In the genomic region with DNA sequence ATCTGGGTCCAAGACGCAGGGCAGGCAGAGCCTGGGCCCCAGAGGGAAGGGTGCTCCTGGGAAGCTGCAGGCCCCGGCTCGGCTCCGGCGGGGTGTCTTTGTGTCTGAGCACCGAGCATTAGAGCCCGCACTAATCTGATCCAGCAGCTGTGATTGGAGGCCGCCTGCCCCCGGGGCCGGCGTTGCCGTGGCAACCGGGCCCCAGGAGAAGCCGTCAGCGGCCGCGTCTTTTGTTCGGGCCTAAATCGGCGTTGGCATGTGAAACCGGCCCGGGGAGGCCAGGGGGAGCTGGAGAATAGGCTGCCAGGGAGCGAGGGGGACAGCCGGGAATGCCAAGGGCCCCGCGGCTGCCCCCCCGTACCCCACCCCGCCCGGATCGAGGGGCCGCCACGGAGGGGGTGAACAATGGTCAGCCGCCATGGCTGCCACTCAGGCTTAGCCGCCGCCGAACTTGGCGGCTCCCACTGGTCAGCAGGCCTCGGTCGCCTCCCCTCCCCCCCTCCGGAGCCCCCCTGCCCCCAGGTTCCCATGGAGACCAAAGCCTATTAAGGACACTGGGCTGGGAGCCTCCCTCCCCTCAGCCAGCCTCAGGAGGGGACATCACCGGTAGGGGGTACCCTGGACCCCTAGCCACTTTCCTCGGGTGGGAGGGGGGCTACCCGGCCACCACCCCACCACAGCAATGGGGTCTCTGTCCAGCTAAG, we compare ENCODE assay signal across 10 mouse cellular contexts. TPM values are rescaled to one million over a fixed set of nuclear protein-coding genes. Genes with fewer than 3 reads are reported as not detected.
DNase-seq lines count a peak whose midpoint lies in the region; ATAC-seq and TF ChIP-seq lines count a peak whose summit lies in the region.
"Had no signal": no experiment of that assay in that cellular context is flagged by ENCODE, and none has a peak within 500 bp of the region (broad histone marks: within the 10 kb centered on the region; RNA-seq: fewer than 3 reads in every experiment).

No protein-coding gene starts in this region.

- no peak overlapping the region for H3K27ac ChIP-seq in brown adipose tissue, adult 24 weeks (replicated peaks; ENCODE audit: low read depth, low read length)
- H3K27ac ChIP-seq in forebrain, embryonic 12.5 days = peak overlapping the region; percentile 100
- no peak overlapping the region for H3K27ac ChIP-seq in heart, postnatal 0 days (ENCODE audit: low read depth)
- no peak overlapping the region for H3K27ac ChIP-seq in liver, embryonic 15.5 days (replicated peaks)
- H3K27ac ChIP-seq: macrophage had no signal

- H3ac ChIP-seq in C2C12 (ENCODE audit: control insufficient read depth, insufficient read length, low read depth) = peak overlapping the region; percentile 76

- H3K4me2 ChIP-seq in forebrain, embryonic 12.5 days = peak overlapping the region; percentile 98
- peak overlapping the region; percentile 78 for H3K4me2 ChIP-seq in heart, postnatal 0 days (ENCODE audit: low read depth, low read length)
- H3K4me2 ChIP-seq in liver, embryonic 15.5 days = peak overlapping the region; percentile 16; the same call in 1 of the 2 replicates

- no peaks in the 10 kb centered on the region for H3K9me3 ChIP-seq in forebrain, embryonic 12.5 days
- H3K9me3 ChIP-seq in heart, postnatal 0 days (replicated peaks; ENCODE audit: control insufficient read depth, low read length) = no peaks in the 10 kb centered on the region
- H3K9me3 ChIP-seq in liver, embryonic 15.5 days (replicated peaks) = no peaks in the 10 kb centered on the region
- H3K9me3 ChIP-seq: G1E had no signal

- 0% methylated on average over 39 of the region's 43 CpGs for WGBS in forebrain, embryonic 12.5 days
- WGBS in heart, postnatal 0 days = 2% methylated on average over 26 of the region's 43 CpGs
- 6% methylated on average over 43 of the region's 43 CpGs for WGBS in liver, embryonic 15.5 days (ENCODE audit: insufficient replicate concordance)

- DNase-seq in heart, postnatal 0 days (ENCODE audit: low spot score) = no peak
- DNase-seq in layer of hippocampus, adult 18-20 months (ENCODE audit: low spot score in 2 of 2) = peak; percentile 88 to 92
- DNase-seq in ovary, postnatal 10 days (ENCODE audit: low spot score) = peak; percentile 49
- DNase-seq in spleen, postnatal 14 days (ENCODE audit: low spot score in 2 of 2) = no peak

- no peaks in the 10 kb centered on the region for H3K4me1 ChIP-seq in brown adipose tissue, adult 24 weeks (ENCODE audit: control insufficient read depth, insufficient read depth, insufficient read length, low read length)
- H3K4me1 ChIP-seq in forebrain, embryonic 12.5 days = peaks cover 96% of the 10 kb centered on the region
- H3K4me1 ChIP-seq in heart, postnatal 0 days (ENCODE audit: control insufficient read depth, insufficient read depth) = peaks cover 9% of the 10 kb centered on the region
- no peaks in the 10 kb centered on the region for H3K4me1 ChIP-seq in liver, embryonic 15.5 days (replicated peaks)

- no peaks in the 10 kb centered on the region for H3K27me3 ChIP-seq in C2C12 (ENCODE audit: control insufficient read depth, insufficient read depth, insufficient read length)
- H3K27me3 ChIP-seq in forebrain, embryonic 12.5 days = no peaks in the 10 kb centered on the region
- no peaks in the 10 kb centered on the region; the same call in none of the 2 replicates for H3K27me3 ChIP-seq in heart, postnatal 0 days (ENCODE audit: control insufficient read depth, insufficient read depth, low read length)
- H3K27me3 ChIP-seq in liver, embryonic 15.5 days = peaks cover 89% of the 10 kb centered on the region

- no peaks in the 10 kb centered on the region for H3K36me3 ChIP-seq in C2C12 (ENCODE audit: control insufficient read depth, insufficient read depth)
- H3K36me3 ChIP-seq in forebrain, embryonic 12.5 days (replicated peaks) = peaks cover 86% of the 10 kb centered on the region
- H3K36me3 ChIP-seq in heart, postnatal 0 days (replicated peaks; ENCODE audit: control insufficient read depth, insufficient read depth, low read length) = no peaks in the 10 kb centered on the region
- H3K36me3 ChIP-seq in liver, embryonic 15.5 days (replicated peaks) = no peaks in the 10 kb centered on the region
- H3K36me3 ChIP-seq: G1E had no signal

- no peaks in the 10 kb centered on the region for H3K79me2 ChIP-seq in C2C12 (ENCODE audit: control insufficient read depth, insufficient read depth)

- peak; percentile 90 for ATAC-seq in forebrain, embryonic 12.5 days (ENCODE audit: low FRiP score)
- peak; percentile 57 for ATAC-seq in heart, postnatal 0 days (ENCODE audit: insufficient read depth, low read depth)
- ATAC-seq in liver, embryonic 15.5 days (ENCODE audit: insufficient read depth) = no peak

- no peak overlapping the region for H3K4me3 ChIP-seq in C2C12 (ENCODE audit: insufficient read depth, poor library complexity, severe bottlenecking)
- H3K4me3 ChIP-seq in brown adipose tissue, adult 24 weeks (ENCODE audit: insufficient read depth, low read depth, low read length) = peak overlapping the region; percentile 28; the same call in 1 of the 2 replicates
- H3K4me3 ChIP-seq in forebrain, embryonic 12.5 days (replicated peaks) = peak overlapping the region; percentile 100
- H3K4me3 ChIP-seq in heart, postnatal 0 days (ENCODE audit: low read depth, low read length) = peak overlapping the region; percentile 45
- no peak overlapping the region for H3K4me3 ChIP-seq in liver, embryonic 15.5 days (replicated peaks)

- peak overlapping the region; percentile 100 for H3K9ac ChIP-seq in forebrain, embryonic 12.5 days
- H3K9ac ChIP-seq in heart, postnatal 0 days (replicated peaks; ENCODE audit: low read depth, low read length) = peak overlapping the region; percentile 68
- no peak overlapping the region for H3K9ac ChIP-seq in liver, embryonic 15.5 days

- no peak for TF ChIP-seq EP300 in heart, postnatal 0 days (IDR thresholded peaks at IDR 0.05; ENCODE audit: low read depth)

- no peaks in the 10 kb centered on the region for H3K79me3 ChIP-seq in C2C12 (ENCODE audit: low read depth)

- TF ChIP-seq CTCF in C2C12 (IDR thresholded peaks at IDR 0.05; ENCODE audit: control insufficient read depth, insufficient read depth, insufficient read length) = no peak
- TF ChIP-seq CTCF in heart, postnatal 0 days (IDR thresholded peaks at IDR 0.05; ENCODE audit: low read depth) = no peak

TF ChIP-seq in C2C12, 6 proteins besides CTCF, POLR2A, EP300 and RAD21:
- TF ChIP-seq MYOD1 (IDR thresholded peaks at IDR 0.05; ENCODE audit: control insufficient read depth, insufficient read length, low read depth) = no peak
- no peak for TF ChIP-seq MAX (IDR thresholded peaks at IDR 0.05)
- no peak for TF ChIP-seq FOSL1 (IDR thresholded peaks at IDR 0.05; ENCODE audit: insufficient read depth, low read length, poor library complexity, severe bottlenecking)
- no peak for TF ChIP-seq MYOG (IDR thresholded peaks at IDR 0.05; ENCODE audit: control insufficient read depth, extremely low read depth, insufficient read length)
- TF ChIP-seq USF1 (IDR thresholded peaks at IDR 0.05; ENCODE audit: low read depth) = no peak
- no peak for TF ChIP-seq CEBPB (IDR thresholded peaks at IDR 0.05; ENCODE audit: low read depth)

RNA-seq across cellular contexts. Expression of a gene that starts 7.2 kb away (rescaled TPM):
- polyA plus RNA-seq in C2C12 (2012; fragmentation: generic; extraction: Trizol) = 0.90 TPM
- 1.1 TPM in 1 of 2 replicates, not detected in the other for polyA plus RNA-seq in brown adipose tissue, adult 24 weeks (2012; ENCODE audit: insufficient read depth, insufficient read length, missing spikeins)
- 161 and 182 TPM in 2 replicates for polyA plus RNA-seq in forebrain, embryonic 12.5 days (2016; fragmentation: Nextera tagmentation; extraction: Ambion mirVana)
- 2.5 and 5.6 TPM in 2 replicates for total RNA-seq in heart, postnatal 0 days (2014; rRNA removed; ENCODE audit: low replicate concordance)
- polyA plus RNA-seq in heart, postnatal 0 days (2015; fragmentation: Nextera tagmentation; extraction: Ambion mirVana) = 0.99 and 1.1 TPM in 2 replicates
- total RNA-seq in layer of hippocampus, adult 18-20 months (2021) = 10 to 100 TPM; 50.7 to 53.3 TPM
- 0.36 and 0.44 TPM in 2 replicates for polyA plus RNA-seq in liver, embryonic 15.5 days (2015; fragmentation: Nextera tagmentation; extraction: Ambion mirVana)
- polyA plus RNA-seq: macrophage had no signal

RNA-seq across cellular contexts. Expression of a gene that starts 29.5 kb away (rescaled TPM):
- not detected for polyA plus RNA-seq in C2C12 (2012; fragmentation: generic; extraction: Trizol)
- polyA plus RNA-seq in brown adipose tissue, adult 24 weeks (2012; ENCODE audit: insufficient read depth, insufficient read length, missing spikeins) = not detected in 2 replicates
- polyA plus RNA-seq in forebrain, embryonic 12.5 days (2016; fragmentation: Nextera tagmentation; extraction: Ambion mirVana) = not detected in 2 replicates
- not detected in 2 replicates for total RNA-seq in heart, postnatal 0 days (2014; rRNA removed; ENCODE audit: low replicate concordance)
- polyA plus RNA-seq in heart, postnatal 0 days (2015; fragmentation: Nextera tagmentation; extraction: Ambion mirVana) = not detected in 2 replicates
- total RNA-seq in layer of hippocampus, adult 18-20 months (2021) = not detected
- polyA plus RNA-seq in liver, embryonic 15.5 days (2015; fragmentation: Nextera tagmentation; extraction: Ambion mirVana) = not detected in 2 replicates
- total RNA-seq: G1E had no signal
- polyA plus RNA-seq: macrophage had no signal

RNA-seq across cellular contexts. Expression of a gene that starts 48.0 kb away (rescaled TPM):
- polyA plus RNA-seq in C2C12 (2012; fragmentation: generic; extraction: Trizol) = 9.2 TPM
- polyA plus RNA-seq in brown adipose tissue, adult 24 weeks (2012; ENCODE audit: insufficient read depth, insufficient read length, missing spikeins) = 11.4 and 18.4 TPM in 2 replicates
- polyA plus RNA-seq in forebrain, embryonic 12.5 days (2016; fragmentation: Nextera tagmentation; extraction: Ambion mirVana) = 20.0 and 23.2 TPM in 2 replicates
- 13.8 and 29.0 TPM in 2 replicates for total RNA-seq in heart, postnatal 0 days (2014; rRNA removed; ENCODE audit: low replicate concordance)
- 14.5 and 15.4 TPM in 2 replicates for polyA plus RNA-seq in heart, postnatal 0 days (2015; fragmentation: Nextera tagmentation; extraction: Ambion mirVana)
- 10 to 100 TPM; 27.9 to 35.7 TPM for total RNA-seq in layer of hippocampus, adult 18-20 months (2021)
- polyA plus RNA-seq in liver, embryonic 15.5 days (2015; fragmentation: Nextera tagmentation; extraction: Ambion mirVana) = 6.0 and 6.1 TPM in 2 replicates

Comparison
In these comparisons a context has a peak if more than half of its experiments do, and no peak if none do; other contexts are left out.
1. H3K4me3 ChIP-seq: peak in brown adipose tissue, adult 24 weeks (single experiment), forebrain, embryonic 12.5 days (single experiment) and heart, postnatal 0 days (single experiment); none in C2C12 (single experiment) and liver, embryonic 15.5 days (single experiment).
2. H3K4me2 ChIP-seq: peak in every context shown above with its lines; median percentile 98 in forebrain, embryonic 12.5 days; 78 in heart, postnatal 0 days; 16 in liver, embryonic 15.5 days.
3. DNase-seq: peak in layer of hippocampus, adult 18-20 months (2 of 2) and ovary, postnatal 10 days (single experiment); none in heart, postnatal 0 days (single experiment) and spleen, postnatal 14 days (0 of 2).
4. RNA of a gene that starts 7.2 kb away (polyA plus RNA-seq): 161 to 182 TPM in forebrain, embryonic 12.5 days; 1.1 TPM in brown adipose tissue, adult 24 weeks, 0.99 to 1.1 TPM in heart, postnatal 0 days, 0.90 TPM in C2C12 (single experiment) and 0.36 to 0.44 TPM in liver, embryonic 15.5 days; every median in the first group is over 10 times any median in the second.